Mouse (Mus musculus): Measurements from ENCODE around the gene Fbxo27. TPM values are rescaled to one million over a fixed set of nuclear protein-coding genes. Genes with fewer than 3 reads are reported as not detected.
A peak's percentile ranks its signal among the peaks of the same experiment; 100 is the strongest.

Gene Fbxo27
- polyA plus RNA-seq (2014; fragmentation: Nextera tagmentation; extraction: Ambion mirVana) = 8.5 and 11.5 TPM in 2 replicates

- no peaks in the 10 kb centered on the region for H3K36me3 ChIP-seq (replicated peaks; ENCODE audit: control insufficient read depth, insufficient read depth)
- peaks cover 7% of the 10 kb centered on the region; the same call in 1 of the 2 replicates for H3K4me1 ChIP-seq (replicated peaks; ENCODE audit: control insufficient read depth, insufficient read depth, low read length)
- peak within 1 kb of the TSS; percentile 68 for H3K9ac ChIP-seq
- peak within 1 kb of the TSS; percentile 87 for H3K4me2 ChIP-seq (replicated peaks)
- 25% methylated on average over 30 of the region's 30 CpGs for WGBS
- no peak for DNase-seq (ENCODE audit: low spot score)
- peak; percentile 66 for ATAC-seq (ENCODE audit: low FRiP score)
- H3K27ac ChIP-seq = no peak within 1 kb of the TSS
- no peaks in the 10 kb centered on the region for H3K9me3 ChIP-seq (ENCODE audit: control insufficient read depth, low read length)
- peaks cover 5% of the 10 kb centered on the region; the same call in 1 of the 2 replicates for H3K27me3 ChIP-seq (ENCODE audit: control insufficient read depth, insufficient read depth, low read length)
- H3K4me3 ChIP-seq (replicated peaks; ENCODE audit: low read length) = peak within 1 kb of the TSS; percentile 49
Observed at GRCm38 (mm10) chr7:28692545-28693320, at the start of gene Fbxo27. Gene Fbxo27 (plus strand): TSS chr7:28692849.

- no peaks in the 10 kb centered on the region for H3K9me3 ChIP-seq (ENCODE audit: control insufficient read depth, low read length)
- no peak overlapping the region for H3K4me3 ChIP-seq (replicated peaks; ENCODE audit: low read length)
- ATAC-seq (ENCODE audit: low FRiP score) = no peak
- H3K27me3 ChIP-seq (ENCODE audit: control insufficient read depth, insufficient read depth, low read length) = no peaks in the 10 kb centered on the region
- H3K9ac ChIP-seq = no peak overlapping the region
- H3K27ac ChIP-seq = no peak overlapping the region
- no peaks in the 10 kb centered on the region for H3K4me1 ChIP-seq (replicated peaks; ENCODE audit: control insufficient read depth, insufficient read depth, low read length)
- H3K36me3 ChIP-seq (replicated peaks; ENCODE audit: control insufficient read depth, insufficient read depth) = no peaks in the 10 kb centered on the region
- no peak for DNase-seq (ENCODE audit: low spot score)
- 45% methylated on average over 6 of the region's 6 CpGs for WGBS
- no peak overlapping the region for H3K4me2 ChIP-seq (replicated peaks)
Observed at GRCm38 (mm10) chr7:28645366-28645765, 47.3 kb upstream of the Fbxo27 start.

- Histone ChIP-seq H3K4me3 (replicated peaks; ENCODE audit: low read length) (no peak overlapping the region), H3K4me2 (replicated peaks) (no peak overlapping the region), H3K27me3 (ENCODE audit: control insufficient read depth, insufficient read depth, low read length) (no peaks in the 10 kb centered on the region), H3K36me3 (replicated peaks; ENCODE audit: control insufficient read depth, insufficient read depth) (no peaks in the 10 kb centered on the region), H3K9ac (no peak overlapping the region), H3K9me3 (ENCODE audit: control insufficient read depth, low read length) (no peaks in the 10 kb centered on the region), H3K27ac (no peak overlapping the region), H3K4me1 (replicated peaks; ENCODE audit: control insufficient read depth, insufficient read depth, low read length) (no peaks in the 10 kb centered on the region)
- no peak for ATAC-seq (ENCODE audit: low FRiP score)
- 92% methylated on average over 2 of the region's 2 CpGs for WGBS
- DNase-seq (ENCODE audit: low spot score) = no peak
Observed at GRCm38 (mm10) chr7:28645947-28646475, 46.6 kb upstream of the Fbxo27 start.

- no peaks in the 10 kb centered on the region for H3K27me3 ChIP-seq (ENCODE audit: control insufficient read depth, insufficient read depth, low read length)
- no peak overlapping the region for H3K9ac ChIP-seq
- H3K4me2 ChIP-seq (replicated peaks) = no peak overlapping the region
- DNase-seq (ENCODE audit: low spot score) (no peak), ATAC-seq (ENCODE audit: low FRiP score) (no peak)
- no peak overlapping the region for H3K4me3 ChIP-seq (replicated peaks; ENCODE audit: low read length)
- no peak overlapping the region for H3K27ac ChIP-seq
- no peaks in the 10 kb centered on the region for H3K9me3 ChIP-seq (ENCODE audit: control insufficient read depth, low read length)
- no peaks in the 10 kb centered on the region for H3K36me3 ChIP-seq (replicated peaks; ENCODE audit: control insufficient read depth, insufficient read depth)
- H3K4me1 ChIP-seq (replicated peaks; ENCODE audit: control insufficient read depth, insufficient read depth, low read length) = no peaks in the 10 kb centered on the region
- 62% methylated on average over 7 of the region's 7 CpGs for whole genome bisulfite sequencing
Observed at GRCm38 (mm10) chr7:28647016-28647415, 45.6 kb upstream of the Fbxo27 start.

GRCm38 (mm10) chr7:28651157-28651556 lies 41.5 kb upstream of the Fbxo27 start:
- no peak for ATAC-seq (ENCODE audit: low FRiP score)
- no peak for DNase-seq (ENCODE audit: low spot score)

GRCm38 (mm10) chr7:28656430-28656829 lies 36.2 kb upstream of the Fbxo27 start:
- H3K4me2 ChIP-seq (replicated peaks) = no peak overlapping the region
- WGBS = 46% methylated on average over 4 of the region's 4 CpGs

More at GRCm38 (mm10) chr7:28651157-28651556, 41.5 kb upstream of the Fbxo27 start:
- H3K9ac ChIP-seq = no peak overlapping the region
- no peak overlapping the region for H3K4me3 ChIP-seq (replicated peaks; ENCODE audit: low read length)
- no peak overlapping the region for H3K4me2 ChIP-seq (replicated peaks)
- 94% methylated on average over 2 of the region's 2 CpGs for WGBS
- no peaks in the 10 kb centered on the region for H3K9me3 ChIP-seq (ENCODE audit: control insufficient read depth, low read length)
- no peak overlapping the region for H3K27ac ChIP-seq
- no peaks in the 10 kb centered on the region for H3K4me1 ChIP-seq (replicated peaks; ENCODE audit: control insufficient read depth, insufficient read depth, low read length)
- no peaks in the 10 kb centered on the region for H3K27me3 ChIP-seq (ENCODE audit: control insufficient read depth, insufficient read depth, low read length)
- no peaks in the 10 kb centered on the region for H3K36me3 ChIP-seq (replicated peaks; ENCODE audit: control insufficient read depth, insufficient read depth)

GRCm38 (mm10) chr7:28665620-28666579 lies 26.7 kb upstream of the Fbxo27 start:
- ATAC-seq (ENCODE audit: low FRiP score) (no peak), DNase-seq (ENCODE audit: low spot score) (peak; percentile 25)
- no peak overlapping the region for H3K9ac ChIP-seq
- peak overlapping the region; percentile 29 for H3K4me2 ChIP-seq (replicated peaks)
- no peaks in the 10 kb centered on the region for H3K9me3 ChIP-seq (ENCODE audit: control insufficient read depth, low read length)
- no peaks in the 10 kb centered on the region for H3K27me3 ChIP-seq (ENCODE audit: control insufficient read depth, insufficient read depth, low read length)
- H3K4me1 ChIP-seq (replicated peaks; ENCODE audit: control insufficient read depth, insufficient read depth, low read length) = peaks cover 5% of the 10 kb centered on the region; the same call in 1 of the 2 replicates
- no peak overlapping the region for H3K27ac ChIP-seq
- no peaks in the 10 kb centered on the region for H3K36me3 ChIP-seq (replicated peaks; ENCODE audit: control insufficient read depth, insufficient read depth)
- 38% methylated on average over 15 of the region's 15 CpGs for WGBS
- no peak overlapping the region for H3K4me3 ChIP-seq (replicated peaks; ENCODE audit: low read length)

More at GRCm38 (mm10) chr7:28656430-28656829, 36.2 kb upstream of the Fbxo27 start:
- Histone ChIP-seq H3K27ac (no peak overlapping the region), H3K27me3 (ENCODE audit: control insufficient read depth, insufficient read depth, low read length) (no peaks in the 10 kb centered on the region), H3K9me3 (ENCODE audit: control insufficient read depth, low read length) (no peaks in the 10 kb centered on the region), H3K4me3 (replicated peaks; ENCODE audit: low read length) (no peak overlapping the region), H3K36me3 (replicated peaks; ENCODE audit: control insufficient read depth, insufficient read depth) (no peaks in the 10 kb centered on the region), H3K4me1 (replicated peaks; ENCODE audit: control insufficient read depth, insufficient read depth, low read length) (no peaks in the 10 kb centered on the region), H3K9ac (no peak overlapping the region)
- no peak for ATAC-seq (ENCODE audit: low FRiP score)
- no peak for DNase-seq (ENCODE audit: low spot score)

- H3K4me3 ChIP-seq (replicated peaks; ENCODE audit: low read length) = no peak overlapping the region
- ATAC-seq (ENCODE audit: low FRiP score) (no peak), DNase-seq (ENCODE audit: low spot score) (no peak)
- no peak overlapping the region for H3K4me2 ChIP-seq (replicated peaks)
- no peaks in the 10 kb centered on the region for H3K27me3 ChIP-seq (ENCODE audit: control insufficient read depth, insufficient read depth, low read length)
- H3K9me3 ChIP-seq (ENCODE audit: control insufficient read depth, low read length) = no peaks in the 10 kb centered on the region
- WGBS = 82% methylated on average over 4 of the region's 4 CpGs
- H3K9ac ChIP-seq = no peak overlapping the region
- H3K27ac ChIP-seq = no peak overlapping the region
- H3K36me3 ChIP-seq (replicated peaks; ENCODE audit: control insufficient read depth, insufficient read depth) = no peaks in the 10 kb centered on the region
- no peaks in the 10 kb centered on the region for H3K4me1 ChIP-seq (replicated peaks; ENCODE audit: control insufficient read depth, insufficient read depth, low read length)
Observed at GRCm38 (mm10) chr7:28671172-28671571, 21.5 kb upstream of the Fbxo27 start.

- Histone ChIP-seq H3K4me1 (replicated peaks; ENCODE audit: control insufficient read depth, insufficient read depth, low read length) (no peaks in the 10 kb centered on the region), H3K27me3 (ENCODE audit: control insufficient read depth, insufficient read depth, low read length) (no peaks in the 10 kb centered on the region), H3K4me3 (replicated peaks; ENCODE audit: low read length) (no peak overlapping the region), H3K9me3 (ENCODE audit: control insufficient read depth, low read length) (no peaks in the 10 kb centered on the region), H3K27ac (no peak overlapping the region), H3K9ac (no peak overlapping the region), H3K36me3 (replicated peaks; ENCODE audit: control insufficient read depth, insufficient read depth) (no peaks in the 10 kb centered on the region), H3K4me2 (replicated peaks) (no peak overlapping the region)
- no peak for ATAC-seq (ENCODE audit: low FRiP score)
- 93% methylated on average over 5 of the region's 5 CpGs for WGBS
- DNase-seq (ENCODE audit: low spot score) = no peak
Observed at GRCm38 (mm10) chr7:28672276-28672675, 20.4 kb upstream of the Fbxo27 start.
